Mouse (Mus musculus) midbrain, postnatal 0 days (tissue): ENCODE data around the gene Kcnj11. TPM values are rescaled to one million over a fixed set of nuclear protein-coding genes. Genes with fewer than 3 reads are reported as not detected.

Experiments
- ATAC-seq: fragments of 200-750 bp; cut with Nextera tagmentation; 2 replicates; pipeline ENCODE4 v1.8.0; 2017; ENCODE audit warnings: moderate number of reproducible peaks, mild to moderate bottlenecking, moderate TSS enrichment, moderate library complexity; ENCODE audit not compliant: low FRiP score
- DNase-seq: peaks from one replicate; pipeline ENCODE4 v3.0.0-alpha.2; 2015; ENCODE audit warnings: low spot score
- H3K27ac ChIP-seq: fragments of 300-500 bp; sonication (generic); 2 replicates; pipeline ENCODE4 v1.5.1; 2014; ENCODE audit warnings: low read depth, mild to moderate bottlenecking, low read length, mixed read lengths
- H3K27me3 ChIP-seq: fragments of 300-500 bp; sonication (generic); 2 replicates; pipeline ENCODE4 v1.6.1; 2014; ENCODE audit warnings: low read length, control low read depth, mixed read lengths; ENCODE audit not compliant: insufficient read depth
- H3K36me3 ChIP-seq: fragments of 300-500 bp; sonication (generic); 2 replicates; pipeline ENCODE4 v1.6.1; 2014; ENCODE audit warnings: low read length, control low read depth, mixed read lengths; ENCODE audit not compliant: insufficient read depth
- H3K4me1 ChIP-seq: fragments of 300-500 bp; sonication (generic); 2 replicates; pipeline ENCODE4 v1.6.1; 2014; ENCODE audit warnings: mild to moderate bottlenecking, control low read depth, antibody characterized with exemption, low read length, mixed read lengths; ENCODE audit not compliant: insufficient read depth
- H3K4me2 ChIP-seq: fragments of 300-500 bp; sonication (generic); 2 replicates; pipeline ENCODE4 v1.6.1; 2014; ENCODE audit warnings: low read depth, mild to moderate bottlenecking, low read length, mixed read lengths; ENCODE audit not compliant: poor library complexity, severe bottlenecking
- H3K4me3 ChIP-seq: fragments of 300-500 bp; sonication (generic); 2 replicates; pipeline ENCODE4 v1.5.1; 2014; ENCODE audit warnings: low read depth, mild to moderate bottlenecking, low read length, moderate library complexity
- H3K9ac ChIP-seq: fragments of 300-500 bp; sonication (generic); replicated peaks from 2 replicates; pipeline ENCODE4 v1.6.1; 2014; ENCODE audit warnings: mild to moderate bottlenecking, low read length, moderate library complexity, mixed read lengths; ENCODE audit not compliant: poor library complexity, severe bottlenecking
- H3K9me3 ChIP-seq: fragments of 300-500 bp; sonication (generic); 2 replicates; pipeline ENCODE4 v1.6.1; 2016; ENCODE audit warnings: low read length, control low read depth
- CTCF ChIP-seq: IDR thresholded peaks from 2 replicates; pipeline ENCODE4 v1.5.1; 2016; ENCODE audit warnings: antibody characterized with exemption, mild to moderate bottlenecking
- WGBS: fragments of 180-500 bp; shearing (Covaris S2); extraction: QIAGEN DNeasy Blood & Tissue Kit; methylation state at CpG from one replicate; pipeline ENCODE4 v1.1.7; 2014; 5-methylcytosine and 5-hydroxymethylcytosine counted together
- polyA plus RNA-seq: library from polyadenylated mRNA; unstranded; fragments of >200 nt; fragmentation: Nextera tagmentation; extraction: Ambion mirVana; gene quantifications from 2 replicates; pipeline ENCODE4 v1.2.1, GENCODE M21; 2015
- total RNA-seq: library from RNA; depleted of rRNA; stranded (reverse); fragments of >200 nt; gene quantifications from 2 replicates; pipeline ENCODE4 v1.2.3, GENCODE M21; 2014

Gene Kcnj11
- total and polyA plus RNA-seq, 2 experiments from 2014 or later: 2.9 to 26.2 TPM

DNA sequence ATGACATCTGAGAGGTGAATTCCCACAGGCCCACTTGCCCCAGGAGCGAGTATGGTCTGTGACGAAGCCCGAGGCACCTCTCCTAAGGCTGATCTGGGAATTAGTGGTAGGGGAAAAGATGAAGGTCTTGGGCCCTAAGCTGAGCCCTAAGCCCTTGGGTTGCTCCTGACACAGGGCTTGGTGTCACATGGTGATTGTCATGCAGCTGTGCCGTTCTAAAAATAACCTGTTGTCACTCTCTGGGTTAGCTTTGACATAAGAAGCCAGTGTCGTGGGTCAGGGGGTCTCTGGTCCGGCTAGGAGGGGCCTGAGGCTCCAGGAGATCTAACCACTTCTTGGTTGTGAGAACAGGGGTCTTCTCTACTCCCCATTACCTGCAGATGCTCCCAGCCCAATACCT, 11.4 kb upstream of the Kcnj11 start:
- no peak for DNase-seq
- no peak for ATAC-seq
- Histone ChIP-seq H3K36me3 (no peaks in the 10 kb centered on the region), H3K4me3 (no peak overlapping the region), H3K4me2 (no peak overlapping the region), H3K9ac (no peak overlapping the region), H3K27me3 (no peaks in the 10 kb centered on the region), H3K9me3 (no peaks in the 10 kb centered on the region), H3K4me1 (no peaks in the 10 kb centered on the region), H3K27ac (no peak overlapping the region)
- 80% methylated on average over 6 of the region's 6 CpGs for WGBS
- no peak for TF ChIP-seq CTCF

- no peak overlapping the region for H3K4me3 ChIP-seq
- 86% methylated on average over 15 of the region's 15 CpGs for WGBS
- no peak overlapping the region for H3K9ac ChIP-seq
- ATAC-seq: no peak
- no peak overlapping the region for H3K27ac ChIP-seq
- no peaks in the 10 kb centered on the region for H3K27me3 ChIP-seq
- H3K9me3 ChIP-seq: no peaks in the 10 kb centered on the region
- TF ChIP-seq CTCF: no peak
- H3K36me3 ChIP-seq: peaks cover 4% of the 10 kb centered on the region; the same call in 1 of the 2 replicates
- no peak for DNase-seq
- no peak overlapping the region for H3K4me2 ChIP-seq
- no peaks in the 10 kb centered on the region for H3K4me1 ChIP-seq
These were observed 10.8 kb upstream of the Kcnj11 start for GRCm38 (mm10) chr7:46111212-46111817.

DNA sequence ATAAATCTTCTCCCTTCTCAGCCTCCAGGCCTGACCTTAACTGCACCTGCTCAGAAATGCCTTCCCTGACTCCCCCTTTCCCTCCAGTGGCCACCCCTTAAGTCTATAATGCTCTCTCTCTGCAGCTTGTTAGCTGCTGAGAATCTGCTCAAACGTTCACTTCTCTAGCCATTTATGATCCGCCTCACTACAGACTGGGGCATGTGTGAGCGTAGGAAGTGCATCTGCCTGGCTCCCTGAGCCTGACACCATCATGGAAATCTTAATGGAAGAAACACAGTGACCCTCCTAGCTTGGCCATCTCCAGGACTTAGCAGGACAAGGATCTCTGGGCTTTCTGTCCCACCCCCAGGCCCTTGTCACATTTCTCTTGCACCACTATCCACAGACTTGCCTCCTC, 9.5 kb upstream of the Kcnj11 start:
- Histone ChIP-seq H3K9ac (no peak overlapping the region), H3K27me3 (no peaks in the 10 kb centered on the region), H3K27ac (no peak overlapping the region), H3K36me3 (peaks cover 4% of the 10 kb centered on the region; the same call in 1 of the 2 replicates), H3K9me3 (no peaks in the 10 kb centered on the region), H3K4me3 (no peak overlapping the region), H3K4me2 (no peak overlapping the region), H3K4me1 (no peaks in the 10 kb centered on the region)
- WGBS: 56% methylated on average over 3 of the region's 3 CpGs
- TF ChIP-seq CTCF: no peak
- no peak for DNase-seq
- ATAC-seq: no peak

GRCm38 (mm10) chr7:46105484-46105883, 4.9 kb upstream of the Kcnj11 start:
- Histone ChIP-seq H3K4me3 (no peak overlapping the region), H3K4me1 (no peaks in the 10 kb centered on the region), H3K36me3 (peaks cover 4% of the 10 kb centered on the region; the same call in 1 of the 2 replicates), H3K9me3 (no peaks in the 10 kb centered on the region), H3K27ac (no peak overlapping the region), H3K9ac (no peak overlapping the region), H3K4me2 (no peak overlapping the region), H3K27me3 (no peaks in the 10 kb centered on the region)
- TF ChIP-seq CTCF: no peak
- no peak for DNase-seq
- 90% methylated on average over 7 of the region's 7 CpGs for WGBS
- no peak for ATAC-seq

DNA sequence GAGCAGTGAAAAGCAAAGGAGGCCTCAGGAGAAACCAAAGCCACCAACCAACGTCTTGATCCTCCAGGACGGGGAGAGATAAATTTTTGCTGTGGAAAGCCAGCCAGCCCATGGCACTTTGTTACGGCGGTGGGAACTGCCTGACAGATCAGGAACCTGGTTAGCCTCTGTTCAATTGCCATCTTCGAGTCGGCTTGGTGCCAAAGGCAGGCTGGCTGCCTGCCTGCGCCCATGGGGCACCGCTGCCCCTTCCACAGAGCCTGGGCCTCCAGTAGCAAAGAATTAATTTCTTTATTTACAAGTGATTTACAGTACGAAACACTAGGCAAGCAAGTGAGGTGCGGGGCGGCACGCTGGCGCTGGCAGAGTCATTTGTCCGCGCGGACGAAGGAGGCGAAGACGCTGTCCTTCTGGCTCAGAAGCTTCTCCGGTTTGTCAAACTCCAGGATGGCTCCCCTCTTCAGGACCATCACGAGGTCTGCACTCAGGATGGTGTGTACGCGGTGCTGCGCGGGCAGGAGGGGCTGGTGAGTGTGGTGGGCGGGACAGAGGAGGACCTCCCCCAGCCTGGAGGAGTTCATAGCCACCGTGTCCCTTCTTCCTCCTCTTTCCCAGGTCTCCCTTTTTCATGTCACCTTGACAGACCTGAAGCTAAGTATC, 3.8 kb upstream of the Kcnj11 start:
- 71% methylated on average over 27 of the region's 27 CpGs for WGBS
- Histone ChIP-seq H3K9me3 (no peaks in the 10 kb centered on the region), H3K4me3 (no peak overlapping the region), H3K9ac (no peak overlapping the region), H3K36me3 (peaks cover 4% of the 10 kb centered on the region; the same call in 1 of the 2 replicates), H3K4me2 (no peak overlapping the region), H3K27ac (no peak overlapping the region), H3K27me3 (no peaks in the 10 kb centered on the region), H3K4me1 (no peaks in the 10 kb centered on the region)
- ATAC-seq: no peak
- peak; percentile 63 for DNase-seq
- TF ChIP-seq CTCF: no peak

GRCm38 (mm10) chr7:46103771-46104170, 3.2 kb upstream of the Kcnj11 start:
- Histone ChIP-seq H3K9me3 (no peaks in the 10 kb centered on the region), H3K4me2 (no peak overlapping the region), H3K27me3 (no peaks in the 10 kb centered on the region), H3K4me3 (no peak overlapping the region), H3K27ac (no peak overlapping the region), H3K9ac (no peak overlapping the region), H3K4me1 (no peaks in the 10 kb centered on the region), H3K36me3 (peaks cover 4% of the 10 kb centered on the region; the same call in 1 of the 2 replicates)
- ATAC-seq (no peak), DNase-seq (no peak)
- TF ChIP-seq CTCF: no peak
- WGBS: 84% methylated on average over 8 of the region's 8 CpGs
